Mouse (Mus musculus) myocyte (in vitro differentiated cells): Measurements from ENCODE around the gene Vwa5b1.

Source experiments
- CEBPB ChIP-seq: IDR thresholded peaks from 2 replicates; pipeline ENCODE4 v1.6.1; 2011; ENCODE audit warnings: mild to moderate bottlenecking, moderate library complexity; ENCODE audit not compliant: poor library complexity, insufficient read depth, severe bottlenecking
- E2F4 ChIP-seq: IDR thresholded peaks from one replicate; pipeline ENCODE4 v1.6.1; 2011; ENCODE audit warnings: mild to moderate bottlenecking, control low read depth, moderate library complexity; ENCODE audit not compliant: insufficient read depth
- MAX ChIP-seq: IDR thresholded peaks from one replicate; pipeline ENCODE4 v1.6.1; 2011; ENCODE audit warnings: low read depth, mild to moderate bottlenecking, control low read depth
- MYOD1 ChIP-seq, 3 experiments: IDR thresholded peaks; one replicate each; pipeline ENCODE4 v1.6.1; 2011; ENCODE audit warnings: control low read depth in 2 of 3, low read depth in 2 of 3, mild to moderate bottlenecking in 2 of 3, moderate library complexity in 1 of 3; ENCODE audit not compliant: insufficient read length in 2 of 3, control insufficient read depth in 1 of 3
- MYOG ChIP-seq, 3 experiments: IDR thresholded peaks; one replicate each; pipeline ENCODE4 v1.6.1; 2011; ENCODE audit warnings: control low read depth in 2 of 3, low read depth in 2 of 3, mild to moderate bottlenecking in 2 of 3; ENCODE audit not compliant: insufficient read length in 2 of 3, control insufficient read depth in 1 of 3, insufficient read depth in 1 of 3
- POLR2A ChIP-seq: IDR thresholded peaks from one replicate; pipeline ENCODE4 v1.6.1; 2011; ENCODE audit warnings: low read depth, mild to moderate bottlenecking, control low read depth, moderate library complexity; ENCODE audit not compliant: insufficient read length
- POLR2AphosphoS2 ChIP-seq: IDR thresholded peaks from one replicate; pipeline ENCODE4 v1.6.1; 2011; ENCODE audit warnings: low read depth, control low read depth; ENCODE audit not compliant: insufficient read length
- REST ChIP-seq: IDR thresholded peaks from one replicate; pipeline ENCODE4 v1.6.1; 2011; ENCODE audit warnings: mild to moderate bottlenecking, control low read depth, moderate library complexity; ENCODE audit not compliant: insufficient read depth, insufficient read length
- SRF ChIP-seq: IDR thresholded peaks from one replicate; pipeline ENCODE4 v1.6.1; 2011; ENCODE audit warnings: low read depth; ENCODE audit not compliant: control insufficient read depth, insufficient read length
- TCF12 ChIP-seq: IDR thresholded peaks from one replicate; pipeline ENCODE4 v1.6.1; 2011; ENCODE audit warnings: mild to moderate bottlenecking, control low read depth; ENCODE audit not compliant: poor library complexity, insufficient read depth, severe bottlenecking
- TCF3 ChIP-seq: IDR thresholded peaks from one replicate; pipeline ENCODE4 v1.6.1; 2011; ENCODE audit warnings: low read depth, control low read depth; ENCODE audit not compliant: insufficient read length
- USF1 ChIP-seq: IDR thresholded peaks from one replicate; pipeline ENCODE4 v1.6.1; 2011; ENCODE audit warnings: low read depth, mild to moderate bottlenecking, control low read depth, moderate library complexity

GRCm38 (mm10) chr4:138525684-138526083, 110.0 kb downstream of the Vwa5b1 start:
- TF ChIP-seq POLR2A = no peak
- TF ChIP-seq MYOD1 (IDR thresholded peaks at IDR 0.05; ENCODE audit: control insufficient read depth in 1 of 3, insufficient read length in 2 of 3, low read depth in 2 of 3) = no peak
- no peak for TF ChIP-seq MAX
- TF ChIP-seq USF1 = no peak
- no peak for TF ChIP-seq CEBPB
- no peak for TF ChIP-seq POLR2AphosphoS2
- TF ChIP-seq MYOG (IDR thresholded peaks at IDR 0.05; ENCODE audit: control insufficient read depth in 1 of 3, insufficient read depth in 1 of 3, insufficient read length in 2 of 3, low read depth in 2 of 3) = no peak
- TF ChIP-seq TCF12 = no peak
- TF ChIP-seq SRF = no peak
- no peak for TF ChIP-seq E2F4
- no peak for TF ChIP-seq REST
- TF ChIP-seq TCF3 = no peak
